Mouse (Mus musculus) bone marrow, adult 2 months (tissue): ENCODE results near the gene Sec24a.

Source experiments
- CTCF ChIP-seq: fragments of 200-500 bp; IDR thresholded peaks from 2 replicates; pipeline ENCODE4 v1.5.1; 2011; ENCODE audit warnings: low read length, control low read depth; ENCODE audit not compliant: control insufficient read depth, insufficient read depth
- POLR2A ChIP-seq: fragments of 200-500 bp; IDR thresholded peaks from 2 replicates; pipeline ENCODE4 v1.6.1; 2011; ENCODE audit warnings: low read depth, mild to moderate bottlenecking, control low read depth, low read length, borderline replicate concordance; ENCODE audit not compliant: control insufficient read depth

DNA sequence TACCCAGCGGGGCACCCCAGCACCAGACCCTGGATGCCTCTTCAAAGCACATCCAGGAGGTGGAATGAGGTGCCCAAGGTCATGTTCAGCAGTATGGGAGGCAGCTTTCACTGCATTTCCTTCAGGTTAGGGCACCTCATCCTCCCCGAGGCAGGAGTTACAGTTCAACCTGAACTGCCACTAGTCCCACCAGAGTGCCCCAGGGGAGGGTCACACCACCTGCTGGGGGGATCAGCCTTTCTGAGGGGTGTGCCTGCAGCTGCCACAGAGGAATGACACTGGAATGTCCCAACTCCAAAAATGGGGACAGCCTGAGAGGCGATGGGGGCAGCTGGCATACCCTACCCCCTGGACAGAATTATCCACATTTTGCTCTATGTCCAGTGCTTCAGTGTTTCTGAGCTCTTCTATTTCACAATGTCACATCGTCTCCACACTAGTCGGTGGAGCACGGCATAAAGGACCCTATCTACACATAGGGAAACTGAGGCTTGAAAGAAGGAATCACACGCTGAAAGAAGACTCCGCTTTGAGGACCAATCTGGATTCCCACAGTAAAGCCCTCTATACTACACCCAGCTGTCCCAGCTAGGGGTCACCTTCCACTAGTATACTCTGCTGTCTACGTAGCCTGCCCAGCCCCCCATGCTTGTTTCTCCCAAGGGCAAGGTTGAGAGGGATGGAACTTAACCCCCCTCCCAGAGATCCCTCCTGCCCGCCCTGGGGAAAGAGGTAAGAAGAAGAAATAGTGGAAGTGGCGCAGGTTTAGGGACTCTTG lies 114.1 kb downstream of the Sec24a start:
- TF ChIP-seq CTCF (no peak), POLR2A (no peak)
